26 mouse cellular contexts compared by ENCODE assay signal in the genomic region with DNA sequence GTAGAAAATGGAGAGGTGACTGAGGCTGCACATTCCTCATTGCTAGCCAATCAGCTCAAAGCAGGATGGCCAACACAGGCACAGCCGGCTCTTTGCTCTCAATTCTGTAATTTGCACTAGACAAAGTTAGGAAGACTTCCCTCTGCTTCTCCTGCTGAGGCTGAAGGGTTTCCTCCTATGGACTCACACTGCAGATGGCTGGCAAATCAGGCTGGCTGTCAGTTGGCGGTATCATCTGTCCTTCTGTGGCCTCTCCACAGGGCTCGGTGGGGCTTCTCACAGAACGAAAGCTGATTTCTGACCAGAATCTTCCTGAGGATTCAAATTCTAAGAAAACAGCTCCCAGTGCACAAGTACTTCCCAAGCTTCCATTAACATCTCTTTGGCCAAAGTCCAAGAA.
DNase-seq lines count a peak whose midpoint lies in the region; ATAC-seq and TF ChIP-seq lines count a peak whose summit lies in the region.
"Had no signal": no experiment of that assay in that cellular context is flagged by ENCODE, and none has a peak within 500 bp of the region (broad histone marks: within the 10 kb centered on the region; RNA-seq: fewer than 3 reads in every experiment).

No protein-coding gene starts in this region.

- peak; percentile 9 for DNase-seq in hindbrain, postnatal 0 days (ENCODE audit: low spot score)
- DNase-seq in hindbrain, embryonic 11.5 days (ENCODE audit: low spot score) = no peak
- DNase-seq in cerebellum, adult 18-20 months = peak; percentile 68 to 72
- peak; percentile 26 to 63 for DNase-seq in cerebellum, postnatal 14 days
- DNase-seq in retina, postnatal 1 day = peak; percentile 14
- DNase-seq in embryo, embryonic 10.5 days (ENCODE audit: low spot score) = no peak
- DNase-seq in lung, adult 2 months = no peak
- DNase-seq in layer of hippocampus, postnatal 14 days (ENCODE audit: low spot score in 2 of 2) = no peak
- DNase-seq: adrenal gland, postnatal 10 days; kidney, adult 11 months; kidney, postnatal 4 days; layer of hippocampus, adult 9-11 months; right cerebral cortex, adult 18-20 months; thymus, adult 18-20 months; thymus, postnatal 36 days had no signal

- TF ChIP-seq CTCF in hindbrain, postnatal 0 days (IDR thresholded peaks at IDR 0.05; ENCODE audit: low read depth) = no peak
- no peak for TF ChIP-seq CTCF in lung, adult 2 months (IDR thresholded peaks at IDR 0.05; ENCODE audit: insufficient read depth, low read length)

- no peaks in the 10 kb centered on the region for H3K36me3 ChIP-seq in hindbrain, postnatal 0 days (ENCODE audit: insufficient read depth, low read length)
- no peaks in the 10 kb centered on the region for H3K36me3 ChIP-seq in hindbrain, embryonic 11.5 days (ENCODE audit: control insufficient read depth, insufficient read depth, low read length)
- H3K36me3 ChIP-seq: G1E; heart, embryonic 10.5 days; kidney, embryonic 15.5 days; midbrain, embryonic 10.5 days; neural tube, embryonic 13.5 days; stomach, embryonic 15.5 days had no signal

- no peaks in the 10 kb centered on the region for H3K27me3 ChIP-seq in hindbrain, postnatal 0 days (ENCODE audit: insufficient read depth, low read length)
- no peaks in the 10 kb centered on the region for H3K27me3 ChIP-seq in hindbrain, embryonic 11.5 days (ENCODE audit: control insufficient read depth, insufficient read depth, low read length)
- H3K27me3 ChIP-seq: CH12.LX; kidney, embryonic 15.5 days; neural tube, embryonic 13.5 days; stomach, embryonic 15.5 days had no signal

- no peak overlapping the region for H3K27ac ChIP-seq in hindbrain, postnatal 0 days
- H3K27ac ChIP-seq in hindbrain, embryonic 11.5 days (ENCODE audit: low read depth, low read length) = no peak overlapping the region
- H3K27ac ChIP-seq: heart, embryonic 10.5 days; kidney, embryonic 15.5 days; left cerebral cortex, adult 2 months; midbrain, embryonic 10.5 days; neural tube, embryonic 13.5 days; stomach, embryonic 15.5 days had no signal

- H3K4me2 ChIP-seq in hindbrain, postnatal 0 days (ENCODE audit: low read depth, low read length) = no peak overlapping the region
- no peak overlapping the region for H3K4me2 ChIP-seq in hindbrain, embryonic 11.5 days (replicated peaks; ENCODE audit: low read depth, low read length)
- H3K4me2 ChIP-seq: kidney, embryonic 15.5 days; neural tube, embryonic 13.5 days; stomach, embryonic 15.5 days had no signal

- no peak overlapping the region for H3K9ac ChIP-seq in hindbrain, postnatal 0 days (replicated peaks; ENCODE audit: low read length)
- H3K9ac ChIP-seq in hindbrain, embryonic 11.5 days (ENCODE audit: low read depth, low read length) = no peak overlapping the region
- H3K9ac ChIP-seq: kidney, embryonic 15.5 days; neural tube, embryonic 13.5 days; stomach, embryonic 15.5 days had no signal

- no peak for ATAC-seq in hindbrain, postnatal 0 days
- no peak for ATAC-seq in hindbrain, embryonic 11.5 days (ENCODE audit: low FRiP score)
- ATAC-seq: lung, postnatal 0 days; midbrain, embryonic 16.5 days had no signal

- 49% methylated on average over 4 of the region's 4 CpGs for WGBS in hindbrain, postnatal 0 days
- WGBS in hindbrain, embryonic 11.5 days = 52% methylated on average over 4 of the region's 4 CpGs
- 77% methylated on average over 4 of the region's 4 CpGs for WGBS in lung, adult 2 months

- H3K9me3 ChIP-seq in hindbrain, postnatal 0 days (ENCODE audit: low read length) = no peaks in the 10 kb centered on the region
- no peaks in the 10 kb centered on the region for H3K9me3 ChIP-seq in hindbrain, embryonic 11.5 days (ENCODE audit: control insufficient read depth, low read length)
- H3K9me3 ChIP-seq: heart, embryonic 10.5 days; kidney, embryonic 15.5 days; midbrain, embryonic 10.5 days; neural tube, embryonic 13.5 days; stomach, embryonic 15.5 days had no signal

- no peak overlapping the region for H3K4me3 ChIP-seq in hindbrain, postnatal 0 days (ENCODE audit: low read length)
- H3K4me3 ChIP-seq in hindbrain, embryonic 11.5 days (ENCODE audit: low read depth, low read length) = no peak overlapping the region
- H3K4me3 ChIP-seq in lung, adult 2 months (replicated peaks; ENCODE audit: extremely low read depth, low read depth, low read length) = no peak overlapping the region
- H3K4me3 ChIP-seq: heart, embryonic 10.5 days; kidney, embryonic 15.5 days; left cerebral cortex, adult 2 months; midbrain, embryonic 10.5 days; myocyte; neural tube, embryonic 13.5 days; stomach, embryonic 15.5 days had no signal

- H3K4me1 ChIP-seq in hindbrain, postnatal 0 days (ENCODE audit: insufficient read depth, low read length) = no peaks in the 10 kb centered on the region
- no peaks in the 10 kb centered on the region for H3K4me1 ChIP-seq in hindbrain, embryonic 11.5 days (replicated peaks; ENCODE audit: control insufficient read depth, insufficient read depth, low read length)
- H3K4me1 ChIP-seq in lung, adult 2 months (ENCODE audit: control insufficient read depth, insufficient read depth, low read length) = no peaks in the 10 kb centered on the region
- H3K4me1 ChIP-seq: kidney, embryonic 15.5 days; stomach, embryonic 15.5 days had no signal

- TF ChIP-seq POLR2A in lung, adult 2 months (IDR thresholded peaks at IDR 0.05; ENCODE audit: borderline replicate concordance, extremely low read depth, low read depth, low read length) = no peak

Comparison
In these comparisons a context has a peak if more than half of its experiments do, and no peak if none do; other contexts are left out.
1. DNase-seq: peak in hindbrain, postnatal 0 days (single experiment), cerebellum, adult 18-20 months (2 of 2), cerebellum, postnatal 14 days (2 of 2) and retina, postnatal 1 day (single experiment); none in hindbrain, embryonic 11.5 days (single experiment), embryo, embryonic 10.5 days (single experiment), lung, adult 2 months (single experiment) and layer of hippocampus, postnatal 14 days (0 of 2).